Mouse (Mus musculus) cerebellum, adult 9-10 months (tissue): ENCODE measurements around the gene Gm11146.

Experiments
- DNase-seq: peaks from one replicate; pipeline ENCODE4 v3.0.0; 2022

The Gm11146 gene

GRCm38 (mm10) chr16:77556446-77557105 is 45.3 kb downstream of the Gm11146 start:
- DNase-seq, result peak; percentile 15

- no peak for DNase-seq
These were observed 50.8 kb downstream of the Gm11146 start for GRCm38 (mm10) chr16:77551051-77551450.
